Mouse (Mus musculus): ENCODE measurements at regions not wholly inside any gene's neighbourhood (a gene's known extent, or its start where the extent isn't known, plus 50 kb on each side); places are given as distances from the start of the nearest gene placed in this dataset.
A peak's percentile ranks its signal among the peaks of the same experiment; 100 is the strongest.
"Not testable (repeated sequence)": the region's sequence is repeated elsewhere in the genome, so short reads cannot be mapped to it uniquely, and the experiment has no call there.

GRCm38 (mm10) chr11:42754481-42755272 lies 280.9 kb upstream of the Gm9972 start:
- DNase-seq (ENCODE audit: low spot score in 2 of 2) = no peak

- DNase-seq (ENCODE audit: low spot score in 2 of 2) = no peak
Measured at GRCm38 (mm10) chr11:42755415-42755814, 280.1 kb upstream of the Gm9972 start.

- no peak for DNase-seq (ENCODE audit: low spot score in 2 of 2)
Measured at GRCm38 (mm10) chr11:42765213-42765612, 270.3 kb upstream of the Gm9972 start.

- peak; percentile 36 to 46 for DNase-seq (ENCODE audit: low spot score in 2 of 2)
Measured at GRCm38 (mm10) chr11:42775074-42775676, 260.4 kb upstream of the Gm9972 start.

- DNase-seq (ENCODE audit: low spot score in 2 of 2) = no peak
Measured at GRCm38 (mm10) chr11:42811487-42811886, 224.1 kb upstream of the Gm9972 start.

- DNase-seq (ENCODE audit: low spot score in 2 of 2) = no peak
Measured at GRCm38 (mm10) chr11:42815753-42816152, 219.8 kb upstream of the Gm9972 start.

GRCm38 (mm10) chr11:42822835-42823234 lies 212.7 kb upstream of the Gm9972 start:
- DNase-seq (ENCODE audit: low spot score in 2 of 2) = no peak

- no peak for DNase-seq (ENCODE audit: low spot score in 2 of 2)
Measured at GRCm38 (mm10) chr11:42845795-42846194, 189.8 kb upstream of the Gm9972 start.

- no peak for DNase-seq (ENCODE audit: low spot score in 2 of 2)
Measured at GRCm38 (mm10) chr11:42854411-42854810, 181.1 kb upstream of the Gm9972 start.

GRCm38 (mm10) chr11:42857687-42858086 lies 177.9 kb upstream of the Gm9972 start:
- DNase-seq (ENCODE audit: low spot score in 2 of 2) = no peak

- DNase-seq (ENCODE audit: low spot score in 2 of 2) = no peak
Measured at GRCm38 (mm10) chr11:42874056-42874455, 161.5 kb upstream of the Gm9972 start.

GRCm38 (mm10) chr11:42900024-42900423 lies 135.5 kb upstream of the Gm9972 start:
- no peak for DNase-seq (ENCODE audit: low spot score in 2 of 2)

GRCm38 (mm10) chr11:42903459-42904012 lies 132.0 kb upstream of the Gm9972 start:
- DNase-seq (ENCODE audit: low spot score in 2 of 2) = no peak

- no peak for DNase-seq (ENCODE audit: low spot score in 2 of 2)
Measured at GRCm38 (mm10) chr11:42905561-42905960, 130.0 kb upstream of the Gm9972 start.

- DNase-seq (ENCODE audit: low spot score in 2 of 2) = no peak
Measured at GRCm38 (mm10) chr11:42906020-42906419, 129.5 kb upstream of the Gm9972 start.

- DNase-seq (ENCODE audit: low spot score in 2 of 2) = no peak
Measured at GRCm38 (mm10) chr11:42916421-42917181, 118.9 kb upstream of the Gm9972 start.

- no peak for DNase-seq (ENCODE audit: low spot score in 2 of 2)
Measured at GRCm38 (mm10) chr11:42919221-42919620, 116.3 kb upstream of the Gm9972 start.

- peak; percentile 85 to 91 for DNase-seq (ENCODE audit: low spot score in 2 of 2)
Measured at GRCm38 (mm10) chr11:42927156-42927555, 108.4 kb upstream of the Gm9972 start.

GRCm38 (mm10) chr11:42928916-42929315 lies 106.6 kb upstream of the Gm9972 start:
- no peak for DNase-seq (ENCODE audit: low spot score in 2 of 2)

GRCm38 (mm10) chr11:42939271-42939670 lies 96.3 kb upstream of the Gm9972 start:
- DNase-seq (ENCODE audit: low spot score in 2 of 2) = not testable (repeated sequence)

- DNase-seq (ENCODE audit: low spot score in 2 of 2) = no peak
Measured at GRCm38 (mm10) chr11:42941561-42941960, 94.0 kb upstream of the Gm9972 start.

GRCm38 (mm10) chr11:42942284-42942683 lies 93.3 kb upstream of the Gm9972 start:
- no peak for DNase-seq (ENCODE audit: low spot score in 2 of 2)

All from right cerebral cortex, postnatal 10 days (tissue).